Mouse (Mus musculus) liver, adult 2 months (tissue): ENCODE measurements around the gene Cela1.

Experiments
- CTCF ChIP-seq: fragments of 200-500 bp; IDR thresholded peaks from 2 replicates; pipeline ENCODE4 v1.5.1; 2011; ENCODE audit warnings: low read depth, low read length, control low read depth
- POLR2A ChIP-seq: fragments of 200-500 bp; IDR thresholded peaks from 2 replicates; pipeline ENCODE4 v1.6.1; 2011; ENCODE audit warnings: low read length, control low read depth; ENCODE audit not compliant: insufficient read depth; ENCODE audit errors: extremely low read depth

- TF ChIP-seq CTCF: no peak
- TF ChIP-seq POLR2A: no peak
These were observed 50.8 kb downstream of the Cela1 start, which contains the start of gene Smagp for GRCm38 (mm10) chr15:100636700-100637501.
